Mouse (Mus musculus) thymus, postnatal 10 days (tissue): Measurements from ENCODE around the gene Elmo3.

ENCODE experiments used
- DNase-seq, 2 experiments: peaks; one replicate each; pipeline ENCODE4 v3.0.0; 2021; ENCODE audit warnings: low spot score in 2 of 2

The Elmo3 gene

DNA sequence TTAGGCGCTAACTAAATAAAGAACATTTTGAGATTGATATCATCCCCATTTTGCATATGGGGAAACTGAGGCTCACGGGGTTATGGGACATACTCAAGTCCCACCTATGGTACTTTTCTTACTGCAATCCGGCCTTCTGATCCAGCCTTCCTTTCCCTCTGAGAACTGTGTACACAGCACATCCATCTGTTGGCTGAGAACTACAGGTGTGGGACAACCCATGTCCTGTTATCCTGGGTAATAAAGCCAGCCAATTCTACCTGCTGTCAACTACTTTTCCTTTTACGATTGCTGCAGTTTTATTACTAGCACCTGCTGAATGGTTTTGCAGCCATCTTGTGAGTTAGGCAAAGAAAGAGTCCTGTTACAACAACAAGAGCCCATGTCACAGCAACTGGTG lies 49.1 kb downstream of the Elmo3 start:
- no peak for DNase-seq

DNA sequence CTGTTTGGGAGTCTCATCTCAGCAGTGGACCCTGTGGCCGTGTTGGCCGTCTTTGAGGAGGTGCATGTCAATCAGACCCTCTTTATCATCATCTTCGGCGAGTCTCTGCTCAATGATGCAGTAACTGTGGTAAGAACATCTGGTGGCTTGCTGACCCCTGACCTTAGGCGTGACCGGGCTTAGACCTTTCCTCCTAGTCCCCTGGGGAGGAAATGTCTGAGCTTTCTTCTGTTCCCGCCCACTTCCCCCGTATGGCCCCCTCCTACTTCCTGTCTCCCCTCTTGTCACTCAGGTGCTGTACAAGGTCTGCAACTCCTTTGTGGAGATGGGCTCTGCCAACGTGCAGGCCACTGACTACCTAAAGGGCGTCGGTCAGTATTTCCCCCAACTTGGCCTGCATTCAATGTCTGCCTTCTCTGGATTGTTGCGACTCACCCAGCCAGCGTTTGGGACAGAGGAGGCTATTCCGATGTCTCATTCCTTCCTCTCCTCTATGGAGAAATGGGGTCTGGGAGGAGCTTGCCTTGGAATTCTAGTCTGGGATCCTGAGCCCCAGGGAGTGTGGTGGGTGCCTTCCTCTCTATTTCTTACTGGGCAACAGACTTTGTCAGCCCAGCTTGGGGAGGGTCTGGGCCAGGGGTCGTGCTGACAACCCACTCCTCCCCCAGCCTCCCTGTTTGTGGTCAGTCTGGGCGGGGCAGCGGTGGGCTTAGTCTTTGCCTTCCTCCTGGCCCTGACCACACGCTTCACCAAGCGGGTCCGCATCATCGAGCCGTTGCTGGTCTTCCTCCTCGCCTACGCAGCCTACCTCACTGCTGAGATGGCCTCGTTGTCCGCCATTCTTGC lies 50.0 kb downstream of the Elmo3 start:
- peak; percentile 27 to 52 for DNase-seq

GRCm38 (mm10) chr8:105356681-105357080 lies 51.3 kb downstream of the Elmo3 start:
- no peak for DNase-seq

DNA sequence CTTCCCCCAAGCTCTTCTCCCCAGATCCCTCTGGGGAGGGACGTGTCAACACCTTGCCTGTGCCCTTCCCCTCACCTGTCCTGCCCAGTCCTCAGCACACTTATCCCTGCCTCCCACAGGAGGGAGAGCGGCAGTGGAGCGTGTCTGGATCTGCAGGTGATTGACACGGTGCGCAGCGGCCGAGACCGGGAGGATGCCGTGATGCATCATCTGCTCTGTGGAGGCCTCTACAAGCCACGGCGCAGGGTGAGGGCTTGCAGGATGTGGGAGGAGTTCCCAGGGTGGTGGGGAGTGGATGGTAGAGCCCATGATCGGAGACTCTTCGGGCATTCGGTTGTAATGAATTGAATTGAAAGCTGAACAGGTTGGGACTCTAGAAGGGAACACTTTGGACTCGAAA lies 53.8 kb downstream of the Elmo3 start:
- DNase-seq = no peak

DNA sequence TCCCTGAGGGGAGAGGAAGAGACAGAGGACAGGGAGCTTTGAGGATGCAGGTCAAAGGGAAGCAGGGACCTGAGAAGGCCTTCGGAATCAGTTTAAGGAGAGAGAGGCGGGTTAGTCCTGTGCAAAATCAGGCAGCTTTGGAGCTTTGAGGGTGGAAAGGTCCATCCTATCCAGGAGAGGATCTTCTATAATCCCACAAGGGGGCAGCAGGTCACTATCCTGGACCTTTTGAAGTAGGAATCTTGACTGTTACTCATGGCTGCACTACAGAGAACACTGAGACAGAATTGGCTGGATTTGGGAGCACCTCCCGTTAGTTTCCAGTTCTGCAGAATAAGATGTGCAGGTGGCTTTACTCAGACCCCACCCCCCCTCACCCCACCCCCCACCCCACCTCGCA lies 54.2 kb downstream of the Elmo3 start:
- no peak for DNase-seq
